Mouse (Mus musculus) cerebellum, adult 11-12 months (tissue): ENCODE measurements around the gene Pld4.

Experiments
- DNase-seq: peaks from one replicate; pipeline ENCODE4 v3.0.0; 2022

Pld4 gene

GRCm38 (mm10) chr12:112738281-112739022 is 22.0 kb upstream of the Pld4 start:
- DNase-seq, result peak; percentile 70

GRCm38 (mm10) chr12:112739023-112739568 is 21.4 kb upstream of the Pld4 start:
- DNase-seq, result peak; percentile 69

- DNase-seq, result no peak
Measured at GRCm38 (mm10) chr12:112742768-112743167, 17.7 kb upstream of the Pld4 start.

GRCm38 (mm10) chr12:112743168-112743975 is 17.1 kb upstream of the Pld4 start:
- DNase-seq, result peak; percentile 73

GRCm38 (mm10) chr12:112744211-112744610 is 16.2 kb upstream of the Pld4 start:
- peak; percentile 47 for DNase-seq

- DNase-seq, result peak; percentile 60
Measured at GRCm38 (mm10) chr12:112744891-112745580, 15.4 kb upstream of the Pld4 start.

GRCm38 (mm10) chr12:112745716-112746115 is 14.7 kb upstream of the Pld4 start:
- DNase-seq, result peak; percentile 53

GRCm38 (mm10) chr12:112746461-112746807 is 14.0 kb upstream of the Pld4 start:
- no peak for DNase-seq

- peak; percentile 23 for DNase-seq
Measured at GRCm38 (mm10) chr12:112746808-112747605, 13.4 kb upstream of the Pld4 start.

GRCm38 (mm10) chr12:112747606-112747970 is 12.9 kb upstream of the Pld4 start:
- no peak for DNase-seq

GRCm38 (mm10) chr12:112750976-112751375 is 9.5 kb upstream of the Pld4 start:
- DNase-seq, result no peak

- DNase-seq, result no peak
Measured at GRCm38 (mm10) chr12:112752399-112752798, 8.1 kb upstream of the Pld4 start.

- DNase-seq, result no peak
Measured at GRCm38 (mm10) chr12:112755900-112756299, 4.6 kb upstream of the Pld4 start.

GRCm38 (mm10) chr12:112757896-112758295 is 2.6 kb upstream of the Pld4 start:
- DNase-seq, result no peak

GRCm38 (mm10) chr12:112759471-112759870 is 984 bp upstream of the Pld4 start:
- DNase-seq, result no peak

GRCm38 (mm10) chr12:112761411-112761810 is 956 bp downstream of the Pld4 start:
- DNase-seq, result no peak

- DNase-seq, result no peak
Measured at GRCm38 (mm10) chr12:112762018-112762417, 1.6 kb downstream of the Pld4 start.

- no peak for DNase-seq
Measured at GRCm38 (mm10) chr12:112763176-112763575, 2.7 kb downstream of the Pld4 start.

- DNase-seq, result no peak
Measured at GRCm38 (mm10) chr12:112764141-112764540, 3.7 kb downstream of the Pld4 start.

- DNase-seq, result no peak
Measured at GRCm38 (mm10) chr12:112764991-112765390, 4.5 kb downstream of the Pld4 start.

- no peak for DNase-seq
Measured at GRCm38 (mm10) chr12:112766586-112766985, 6.1 kb downstream of the Pld4 start.
